Mouse (Mus musculus) cortical plate, adult 2 months (tissue): ENCODE data around the gene Pqbp1.

ENCODE experiments used
- CTCF ChIP-seq: fragments of 200-500 bp; IDR thresholded peaks from 2 replicates; pipeline ENCODE4 v1.5.1; 2011; ENCODE audit warnings: mild to moderate bottlenecking, control low read depth, low read length; ENCODE audit not compliant: insufficient read depth; ENCODE audit errors: extremely low read depth
- POLR2A ChIP-seq: fragments of 200-500 bp; IDR thresholded peaks from 2 replicates; pipeline ENCODE4 v1.6.1; 2011; ENCODE audit warnings: mild to moderate bottlenecking, low read length, control low read depth; ENCODE audit not compliant: insufficient read depth; ENCODE audit errors: extremely low read depth

DNA sequence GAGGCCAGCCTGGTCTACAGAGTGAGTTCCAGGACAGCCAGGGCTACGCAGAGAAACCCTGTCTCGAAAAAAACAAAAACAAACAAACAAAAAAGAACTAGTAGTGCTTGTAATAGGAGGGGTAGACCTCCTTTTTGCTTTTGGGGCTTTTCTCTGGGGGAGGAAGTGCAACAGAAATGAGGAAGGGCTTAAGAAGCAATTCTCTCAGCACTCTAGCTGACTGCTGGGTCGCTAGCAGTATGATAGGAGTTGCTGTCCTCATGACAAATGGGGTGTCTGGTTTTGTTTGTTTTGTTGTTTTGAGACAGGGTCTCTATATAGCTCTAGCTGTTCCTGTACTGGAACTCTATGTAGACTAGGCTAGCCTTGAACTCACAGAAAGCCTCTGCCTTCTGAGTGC, 34.5 kb downstream of the Pqbp1 start:
- no peak for TF ChIP-seq POLR2A
- no peak for TF ChIP-seq CTCF
